Mouse (Mus musculus) embryonic fibroblast, embryonic 13.5 days (primary cell): ENCODE results near the gene Mpped1.

ENCODE experiments used
- CTCF ChIP-seq: IDR thresholded peaks from 2 replicates; pipeline ENCODE4 v1.5.1; 2011; ENCODE audit warnings: mild to moderate bottlenecking, control low read depth, low read length, moderate library complexity, borderline replicate concordance; ENCODE audit not compliant: insufficient read depth
- POLR2A ChIP-seq: IDR thresholded peaks from 2 replicates; pipeline ENCODE4 v1.6.1; 2011; ENCODE audit warnings: low read depth, mild to moderate bottlenecking, control low read depth, low read length, moderate library complexity

DNA sequence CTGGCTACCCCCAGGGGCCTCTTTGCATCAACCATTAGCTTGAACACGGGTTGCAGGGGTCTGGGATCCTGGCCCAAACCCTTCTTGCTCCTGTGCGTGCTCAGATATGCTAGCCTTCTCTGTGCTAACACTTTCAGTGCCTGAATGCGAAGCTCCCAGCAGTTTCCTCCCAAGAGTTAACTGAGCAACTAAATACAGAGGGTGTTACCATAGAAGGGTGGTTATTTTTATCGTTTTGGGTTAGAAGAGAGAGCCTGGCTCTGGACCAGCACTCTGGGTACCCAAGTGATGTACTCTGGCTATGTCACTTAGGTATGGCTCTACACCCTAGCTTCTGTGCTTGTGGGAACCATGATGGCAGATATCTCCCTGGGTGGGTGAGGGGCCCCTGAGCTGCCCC, 68.2 kb downstream of the Mpped1 start:
- no peak for TF ChIP-seq CTCF
- no peak for TF ChIP-seq POLR2A
